Comparison of ENCODE assay signal across 20 mouse cellular contexts in genomic region chr11:7672821-7673220, GRCm38 (mm10).
A peak's percentile ranks its signal among the peaks of the same experiment; 100 is the strongest.
DNase-seq lines count a peak whose midpoint lies in the region; ATAC-seq and TF ChIP-seq lines count a peak whose summit lies in the region.
"Had no signal": no experiment of that assay in that cellular context is flagged by ENCODE, and none has a peak within 500 bp of the region (broad histone marks: within the 10 kb centered on the region; RNA-seq: fewer than 3 reads in every experiment).

No protein-coding gene starts in this region.

- H3K9ac ChIP-seq in forebrain, postnatal 0 days: no peak overlapping the region
- no peak overlapping the region for H3K9ac ChIP-seq in forebrain, embryonic 14.5 days (ENCODE audit: low read length)
- H3K9ac ChIP-seq in midbrain, embryonic 11.5 days (ENCODE audit: low read length): no peak overlapping the region
- H3K9ac ChIP-seq: forebrain, embryonic 12.5 days; hindbrain, embryonic 12.5 days; limb, embryonic 15.5 days; neural tube, embryonic 13.5 days had no signal

- H3K4me3 ChIP-seq in forebrain, postnatal 0 days (ENCODE audit: low read depth, low read length): no peak overlapping the region
- no peak overlapping the region for H3K4me3 ChIP-seq in forebrain, embryonic 14.5 days (ENCODE audit: low read depth, low read length)
- H3K4me3 ChIP-seq in midbrain, embryonic 11.5 days (ENCODE audit: low read depth, low read length): no peak overlapping the region
- H3K4me3 ChIP-seq: forebrain, embryonic 12.5 days; hindbrain, embryonic 12.5 days; limb, embryonic 15.5 days; neural tube, embryonic 13.5 days had no signal

- no peak overlapping the region for H3K4me2 ChIP-seq in forebrain, postnatal 0 days (ENCODE audit: low read depth)
- no peak overlapping the region for H3K4me2 ChIP-seq in forebrain, embryonic 14.5 days (ENCODE audit: low read length)
- no peak overlapping the region for H3K4me2 ChIP-seq in midbrain, embryonic 11.5 days
- H3K4me2 ChIP-seq: forebrain, embryonic 12.5 days; hindbrain, embryonic 12.5 days; limb, embryonic 15.5 days; neural tube, embryonic 13.5 days had no signal

- ATAC-seq in forebrain, postnatal 0 days: no peak
- no peak for ATAC-seq in forebrain, embryonic 14.5 days
- ATAC-seq in midbrain, embryonic 11.5 days (ENCODE audit: low FRiP score): no peak

- H3K9me3 ChIP-seq in forebrain, postnatal 0 days (ENCODE audit: low read length): no peaks in the 10 kb centered on the region
- H3K9me3 ChIP-seq in forebrain, embryonic 14.5 days (replicated peaks; ENCODE audit: control insufficient read depth, low read length): no peaks in the 10 kb centered on the region
- no peaks in the 10 kb centered on the region for H3K9me3 ChIP-seq in midbrain, embryonic 11.5 days (ENCODE audit: control insufficient read depth, low read length)
- H3K9me3 ChIP-seq: forebrain, embryonic 12.5 days; G1E; hindbrain, embryonic 12.5 days; limb, embryonic 15.5 days; neural tube, embryonic 13.5 days had no signal

- no peak for TF ChIP-seq CTCF in forebrain, postnatal 0 days (IDR thresholded peaks at IDR 0.05; ENCODE audit: low read depth)

- no peak overlapping the region for H3K27ac ChIP-seq in forebrain, postnatal 0 days (ENCODE audit: low read depth, low read length)
- H3K27ac ChIP-seq in forebrain, embryonic 14.5 days (ENCODE audit: low read depth, low read length): no peak overlapping the region
- H3K27ac ChIP-seq in midbrain, embryonic 11.5 days (ENCODE audit: low read depth, low read length): no peak overlapping the region
- H3K27ac ChIP-seq: forebrain, embryonic 12.5 days; hindbrain, embryonic 12.5 days; limb, embryonic 15.5 days; neural tube, embryonic 13.5 days had no signal

- H3K4me1 ChIP-seq in forebrain, postnatal 0 days (ENCODE audit: insufficient read depth): no peaks in the 10 kb centered on the region
- no peaks in the 10 kb centered on the region for H3K4me1 ChIP-seq in forebrain, embryonic 14.5 days (ENCODE audit: control insufficient read depth, insufficient read depth, low read length)
- no peaks in the 10 kb centered on the region for H3K4me1 ChIP-seq in midbrain, embryonic 11.5 days (ENCODE audit: control insufficient read depth, insufficient read depth, low read length)
- H3K4me1 ChIP-seq: forebrain, embryonic 12.5 days; hindbrain, embryonic 12.5 days; limb, embryonic 15.5 days; neural tube, embryonic 13.5 days had no signal

- H3K27me3 ChIP-seq in forebrain, postnatal 0 days (ENCODE audit: insufficient read depth, low read length): no peaks in the 10 kb centered on the region
- H3K27me3 ChIP-seq in forebrain, embryonic 14.5 days (replicated peaks; ENCODE audit: control insufficient read depth, insufficient read depth, low read length): no peaks in the 10 kb centered on the region
- H3K27me3 ChIP-seq in midbrain, embryonic 11.5 days (ENCODE audit: control insufficient read depth, insufficient read depth, low read length): no peaks in the 10 kb centered on the region
- H3K27me3 ChIP-seq: forebrain, embryonic 12.5 days; hindbrain, embryonic 12.5 days; limb, embryonic 15.5 days; neural tube, embryonic 13.5 days had no signal

- no peaks in the 10 kb centered on the region for H3K36me3 ChIP-seq in forebrain, postnatal 0 days (ENCODE audit: insufficient read depth)
- H3K36me3 ChIP-seq in forebrain, embryonic 14.5 days (ENCODE audit: control insufficient read depth, insufficient read depth, low read length): no peaks in the 10 kb centered on the region
- no peaks in the 10 kb centered on the region for H3K36me3 ChIP-seq in midbrain, embryonic 11.5 days (ENCODE audit: control insufficient read depth, insufficient read depth, low read length)
- H3K36me3 ChIP-seq: forebrain, embryonic 12.5 days; G1E; hindbrain, embryonic 12.5 days; limb, embryonic 15.5 days; neural tube, embryonic 13.5 days had no signal

- intact Hi-C loops in heart, postnatal 36 days (cut with DNase I): no loop called here

- peak; percentile 1 for DNase-seq in forebrain, postnatal 0 days
- DNase-seq in forebrain, embryonic 14.5 days (ENCODE audit: low spot score): no peak
- DNase-seq in kidney, postnatal 14 days: peak; percentile 14
- DNase-seq in kidney, postnatal 25 days: no peak
- peak; percentile 6 to 15 for DNase-seq in heart, postnatal 36 days
- DNase-seq in lung, postnatal 25 days (ENCODE audit: low spot score): peak; percentile 30
- no peak for DNase-seq in cerebellum, adult 9-10 months
- DNase-seq in midbrain, embryonic 11.5 days (ENCODE audit: low spot score, missing footprints): no peak
- DNase-seq: adrenal gland, postnatal 25 days; cerebellum, adult 2 months; gastrocnemius, postnatal 10 days; kidney, adult 8-10 months; layer of hippocampus, postnatal 36 days; midbrain, embryonic 14.5 days; thymus, postnatal 36 days had no signal

Comparison
In these comparisons a context has a peak if more than half of its experiments do, and no peak if none do; other contexts are left out.
1. DNase-seq: peak in forebrain, postnatal 0 days (single experiment), kidney, postnatal 14 days (single experiment), heart, postnatal 36 days (2 of 2) and lung, postnatal 25 days (single experiment); none in forebrain, embryonic 14.5 days (single experiment), kidney, postnatal 25 days (0 of 2), cerebellum, adult 9-10 months (single experiment) and midbrain, embryonic 11.5 days (single experiment).